Mouse (Mus musculus) gastrocnemius, adult 8-10 months (tissue): ENCODE measurements around the gene Mospd3. TPM values are rescaled to one million over a fixed set of nuclear protein-coding genes. Genes with fewer than 3 reads are reported as not detected.
A peak's percentile ranks its signal among the peaks of the same experiment; 100 is the strongest.
"Not testable (repeated sequence)": the region's sequence is repeated elsewhere in the genome, so short reads cannot be mapped to it uniquely, and the experiment has no call there.

Experiments
- DNase-seq, 2 experiments: peaks; one replicate each; pipeline ENCODE4 v3.0.0; 2022; ENCODE audit warnings: low spot score in 2 of 2
- total RNA-seq, 4 experiments: library from RNA; stranded (reverse); gene quantifications; 2 replicates each; pipeline ENCODE4 v1.2.4; 2022

Gene Mospd3
- total RNA-seq, 4 experiments from 2014 or later = 10.1 to 13.6 (median 11.6) TPM

- no peak for DNase-seq
Observed at GRCm38 (mm10) chr5:137615347-137615746, 14.5 kb upstream of the Mospd3 start.

GRCm38 (mm10) chr5:137614921-137615320 lies 14.1 kb upstream of the Mospd3 start:
- not testable (repeated sequence) for DNase-seq

GRCm38 (mm10) chr5:137613550-137613949 lies 12.7 kb upstream of the Mospd3 start, which contains the start of gene Pcolce:
Gene Pcolce (minus strand): TSS chr5:137613784.
- DNase-seq = no peak

- DNase-seq = no peak
Observed at GRCm38 (mm10) chr5:137613076-137613475, 12.2 kb upstream of the Mospd3 start.

DNA sequence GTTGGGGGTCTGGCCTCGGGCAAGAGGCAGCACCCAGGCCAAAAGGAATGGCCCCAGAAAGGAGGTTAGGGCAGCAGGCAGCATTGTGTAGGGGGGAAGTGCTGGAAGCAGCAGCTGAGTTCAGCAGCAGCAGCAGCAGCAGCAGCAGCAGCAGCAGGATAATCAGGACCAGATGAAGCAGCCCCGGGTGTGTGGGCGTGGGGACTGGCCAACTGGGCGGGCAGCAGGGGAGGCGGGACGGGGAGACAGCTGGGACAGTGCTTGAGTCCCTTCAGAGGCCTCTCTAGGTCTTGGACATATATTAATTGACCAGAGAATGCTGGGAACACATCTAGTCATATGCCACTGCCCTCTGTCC lies 10.4 kb upstream of the Mospd3 start:
- peak; percentile 52 to 74 for DNase-seq

DNA sequence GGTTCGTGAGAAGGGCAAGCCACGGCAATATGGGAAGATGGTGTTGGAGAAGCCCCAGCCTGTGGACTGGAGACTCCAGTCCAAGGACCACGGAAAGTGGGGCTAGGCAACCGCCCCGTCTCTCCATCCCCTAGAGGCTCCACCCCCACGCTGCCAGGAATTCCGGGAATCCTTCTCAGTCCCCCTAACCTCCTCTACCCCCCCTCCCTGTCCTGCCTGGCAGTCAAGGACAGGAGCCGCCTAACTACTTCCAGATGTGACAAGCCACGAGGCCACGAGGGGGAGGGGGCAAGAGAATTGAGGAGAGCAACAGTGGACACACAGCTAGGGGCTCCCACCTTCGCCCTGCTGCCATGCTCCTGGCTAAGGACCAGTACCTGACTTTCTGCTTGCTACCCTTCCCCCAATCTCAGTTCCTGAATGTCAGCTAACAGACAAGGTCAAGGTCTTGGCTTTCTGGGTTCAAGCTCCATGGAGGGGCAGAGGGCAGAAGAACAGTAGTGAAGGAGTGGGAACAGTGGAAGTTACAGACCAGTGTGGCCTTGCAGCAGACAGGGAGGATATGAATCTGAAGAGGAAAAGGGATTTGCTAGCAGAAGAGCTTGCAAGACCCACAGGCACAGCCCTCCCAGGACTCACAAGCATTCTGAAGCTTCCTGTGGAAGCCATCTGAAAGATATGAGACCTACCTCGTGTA lies 9.8 kb upstream of the Mospd3 start:
- DNase-seq = peak; percentile 79 to 81

GRCm38 (mm10) chr5:137610056-137610455 lies 9.2 kb upstream of the Mospd3 start:
- DNase-seq = no peak

DNA sequence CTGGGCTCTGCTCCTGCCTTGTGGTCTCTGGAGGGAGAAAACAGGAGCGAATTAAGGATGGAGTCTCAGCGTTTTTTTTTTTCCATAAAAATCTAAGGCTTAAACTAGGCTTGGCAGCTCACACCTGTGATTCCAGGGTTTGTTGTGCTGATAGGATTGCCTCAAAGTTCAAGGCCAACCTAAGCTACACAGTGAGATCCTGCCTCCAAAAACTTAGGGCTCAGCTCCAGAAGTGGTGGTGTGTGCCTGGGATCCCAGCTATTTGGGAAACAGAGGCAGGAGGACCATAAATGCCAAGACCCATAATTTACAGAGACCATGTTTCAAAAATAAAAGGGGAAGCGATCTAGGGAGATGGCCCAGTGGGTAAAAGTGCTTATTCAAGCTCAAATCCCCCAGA lies 8.4 kb upstream of the Mospd3 start:
- no peak for DNase-seq

- DNase-seq = no peak
Observed at GRCm38 (mm10) chr5:137608654-137609190, 7.9 kb upstream of the Mospd3 start.

DNA sequence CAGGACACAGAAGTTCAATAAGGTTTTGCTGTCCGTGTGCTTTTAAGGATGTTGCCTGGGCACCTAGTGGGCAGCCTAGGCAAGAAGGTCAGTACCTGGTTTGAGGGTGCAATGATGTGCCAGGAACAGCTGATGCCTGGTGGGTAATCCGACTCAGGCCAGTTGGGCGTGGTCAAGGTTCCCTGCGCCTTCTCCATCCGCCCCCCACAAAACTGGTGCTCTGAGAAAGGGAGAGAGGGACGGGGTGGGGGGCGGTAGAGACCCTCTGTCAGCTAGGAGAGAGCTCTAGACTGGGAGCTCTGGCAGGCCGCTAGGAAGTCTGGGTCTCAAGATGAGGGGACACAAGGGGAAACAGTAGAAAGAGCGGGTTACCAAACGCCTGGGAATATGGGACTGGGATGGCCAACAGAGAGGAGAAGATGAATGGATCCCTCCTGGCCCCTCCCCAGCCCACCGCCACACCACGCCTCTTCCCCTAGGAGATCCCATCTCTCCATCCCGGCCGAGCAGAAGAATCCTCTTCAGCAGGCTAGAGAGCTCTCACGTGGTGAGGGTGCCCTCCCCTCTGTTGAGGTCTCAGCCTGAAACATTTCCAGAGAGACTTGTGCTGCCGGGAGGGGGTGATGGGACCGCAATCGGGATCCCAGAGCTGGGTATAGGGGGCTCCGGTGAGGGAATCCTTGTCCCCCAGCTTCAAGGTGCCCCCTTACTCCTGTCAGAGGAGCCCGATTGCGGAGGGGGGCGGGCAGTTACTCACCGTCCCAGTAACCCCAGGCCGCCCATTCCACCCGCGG lies 7.2 kb upstream of the Mospd3 start:
- no peak for DNase-seq

DNA sequence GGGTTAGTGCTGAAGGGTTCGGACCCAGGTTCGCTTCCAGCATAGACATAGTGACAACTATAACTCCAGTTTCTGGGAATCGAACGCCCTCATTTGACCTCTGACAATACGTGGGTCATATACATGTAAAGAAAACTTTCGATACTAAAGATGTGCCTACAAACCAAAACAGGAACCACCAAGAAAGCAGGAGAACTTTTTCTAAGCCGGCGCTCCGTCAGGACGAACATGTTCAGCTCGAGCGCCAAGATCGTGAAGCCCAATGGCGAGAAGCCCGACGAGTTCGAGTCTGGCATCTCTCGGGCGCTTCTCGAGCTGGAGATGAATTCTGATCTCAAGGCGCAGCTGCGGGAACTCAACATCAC lies 489 bp upstream of the Mospd3 start:
- no peak for DNase-seq

- no peak for DNase-seq
Observed at GRCm38 (mm10) chr5:137600281-137600618, 608 bp downstream of the Mospd3 start.

DNA sequence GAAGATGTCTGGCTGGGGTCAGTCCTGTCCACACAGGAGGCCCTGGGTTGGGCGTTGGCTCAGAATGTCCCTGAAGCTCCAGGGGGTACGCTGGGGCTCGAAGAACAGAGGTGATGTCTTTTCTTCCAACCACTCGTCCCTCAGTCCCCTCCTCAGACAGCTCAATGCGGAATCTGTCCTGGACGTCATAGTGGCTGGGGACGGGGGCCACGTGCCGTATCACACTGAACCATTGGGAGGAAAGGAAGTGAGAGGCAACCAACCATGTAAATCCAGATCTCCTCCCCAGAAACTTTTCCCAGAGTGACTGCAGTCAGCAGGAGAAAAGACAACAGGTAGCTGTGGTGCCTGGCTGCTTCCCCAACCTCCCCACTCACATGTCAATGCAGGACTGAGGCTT lies 1.3 kb downstream of the Mospd3 start:
- no peak for DNase-seq

DNA sequence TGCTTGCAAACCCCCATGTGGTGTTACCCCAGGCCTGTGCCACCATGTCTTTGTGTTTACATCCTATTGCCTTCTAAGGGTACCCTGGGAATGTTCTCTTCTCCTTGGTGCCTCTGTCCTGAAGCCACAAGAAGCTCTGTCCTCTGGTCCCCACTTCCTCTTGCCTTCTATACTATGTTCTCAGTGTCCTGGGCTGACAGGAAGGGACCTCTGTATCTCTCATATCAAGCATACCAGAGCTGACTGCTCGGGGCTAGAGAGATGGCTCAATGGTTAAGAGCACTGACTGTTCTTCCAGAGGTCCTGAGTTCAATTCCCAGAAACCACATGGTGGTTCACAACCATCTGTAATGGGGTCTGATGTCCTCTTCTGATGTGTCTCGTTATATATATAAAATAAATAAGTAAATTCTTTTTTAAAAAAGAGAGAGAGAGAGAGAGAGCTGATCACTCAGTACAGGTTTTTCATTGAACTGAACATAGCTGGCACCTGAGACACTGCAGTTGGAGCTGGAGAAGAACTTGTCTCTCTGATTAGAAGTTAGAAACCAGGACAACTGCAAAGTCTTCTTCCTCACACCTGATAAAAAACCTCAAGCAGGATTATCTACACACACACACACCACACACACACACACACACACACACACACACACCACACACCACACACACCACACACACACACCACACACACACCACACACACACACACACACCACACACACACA lies 2.6 kb downstream of the Mospd3 start:
- no peak for DNase-seq

- DNase-seq = no peak
Observed at GRCm38 (mm10) chr5:137597625-137598024, 3.2 kb downstream of the Mospd3 start.

- no peak for DNase-seq
Observed at GRCm38 (mm10) chr5:137596601-137597261, 4.1 kb downstream of the Mospd3 start.

DNA sequence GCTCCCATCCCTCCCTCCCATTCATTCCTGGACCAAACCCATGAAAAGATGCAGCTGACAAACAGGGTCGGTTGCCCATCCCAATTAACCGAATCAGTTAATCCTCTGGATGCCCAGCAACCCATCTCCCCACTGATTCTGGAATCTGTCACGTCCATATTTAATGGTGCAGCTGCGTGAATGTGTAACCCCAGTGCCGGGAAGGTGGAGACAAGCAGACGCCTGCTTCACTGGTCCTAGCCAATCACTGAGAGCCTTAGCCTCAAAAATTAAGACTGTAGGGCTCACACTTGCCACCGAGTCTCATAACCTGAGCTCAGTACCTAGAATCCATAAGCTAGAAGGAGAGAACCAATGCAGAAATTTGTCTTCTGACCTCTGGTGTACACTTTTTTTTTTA lies 4.9 kb downstream of the Mospd3 start:
- no peak for DNase-seq

DNA sequence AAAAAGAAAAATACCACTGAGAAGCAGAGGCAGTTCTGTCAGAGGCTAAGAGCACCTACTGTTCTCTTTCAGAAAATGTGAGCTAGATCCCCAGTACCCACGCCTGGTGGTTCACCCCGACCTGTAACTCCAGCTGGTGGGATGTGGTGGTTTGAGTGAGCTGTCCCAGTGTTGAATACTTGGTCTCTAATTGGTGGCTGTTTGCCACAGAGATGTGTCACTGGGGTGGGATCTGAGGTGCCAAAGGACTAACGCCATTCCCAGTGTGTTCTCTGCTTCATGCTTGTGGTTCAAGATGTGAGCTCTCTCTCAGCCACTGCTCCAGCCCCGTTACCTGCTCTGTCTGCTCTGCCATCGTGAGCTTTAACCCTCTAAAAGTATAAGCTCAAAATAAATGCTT lies 10.4 kb downstream of the Mospd3 start:
- DNase-seq = no peak

- peak in 1 of 2 experiments; percentile 41 for DNase-seq
Observed at GRCm38 (mm10) chr5:137584976-137585375, 15.9 kb downstream of the Mospd3 start.

DNA sequence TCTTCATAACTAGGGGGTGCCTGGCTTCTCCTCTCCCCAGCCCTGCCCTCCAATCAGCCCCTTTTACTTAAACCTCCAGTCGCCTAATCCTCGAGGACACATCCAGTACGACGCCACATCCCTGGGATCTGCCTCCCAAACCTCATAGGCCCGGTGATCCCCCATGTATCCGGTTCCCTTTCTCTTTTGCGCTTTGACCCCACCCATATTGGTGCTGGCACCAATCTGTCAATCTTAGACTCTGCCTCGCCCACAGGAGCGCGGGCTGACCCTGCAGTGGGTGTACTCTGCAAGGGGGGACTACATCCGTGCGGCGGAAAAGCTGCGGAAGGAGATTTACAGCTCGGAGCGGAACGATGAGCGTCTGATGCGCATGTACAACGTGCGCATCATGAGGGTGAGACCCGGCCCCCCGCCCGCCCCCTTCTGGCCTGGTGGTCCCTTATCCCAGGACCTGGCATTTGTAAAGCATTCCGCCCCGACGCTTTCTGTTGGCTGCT lies 17.1 kb downstream of the Mospd3 start:
- no peak for DNase-seq

GRCm38 (mm10) chr5:137582702-137583101 lies 18.2 kb downstream of the Mospd3 start:
- DNase-seq = no peak
